Mouse (Mus musculus): ENCODE results near the gene Thsd1.

Thsd1 gene

GRCm38 (mm10) chr8:22227061-22227877 is at the start of gene Thsd1:
Gene Thsd1 (plus strand): TSS chr8:22227313.
- in situ Hi-C loops (cut with MseI, MboI) = no loop called here

DNA sequence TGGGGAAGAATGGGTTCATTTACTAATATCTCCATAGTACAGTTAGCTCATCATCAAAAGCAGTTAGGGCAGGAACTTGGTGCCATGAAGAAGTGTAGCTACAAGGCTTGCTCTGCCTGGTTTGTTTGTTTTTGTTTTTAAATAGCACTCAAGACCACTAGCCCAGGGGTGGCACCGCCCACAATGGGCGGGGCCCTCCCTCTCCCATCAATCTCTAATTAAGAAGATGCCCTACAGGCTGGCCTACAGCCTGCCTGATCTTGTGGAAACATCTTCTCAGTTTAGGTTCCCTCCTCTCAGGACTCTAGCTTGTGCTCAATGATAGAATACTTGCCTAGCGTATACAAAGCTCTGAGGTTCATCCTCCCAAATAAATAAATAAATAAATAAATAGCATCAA is 42.2 kb upstream of the Thsd1 start:
- in situ Hi-C loops (cut with MseI, MboI) = no loop called here

GRCm38 (mm10) chr8:22185431-22186397 is 41.4 kb upstream of the Thsd1 start, which contains the start of gene Ckap2:
Gene Ckap2 (minus strand): TSS chr8:22185819.
- in situ Hi-C loops (cut with MseI, MboI) = no loop called here

GRCm38 (mm10) chr8:22192660-22193431 is 34.3 kb upstream of the Thsd1 start, which contains the start of gene Vps36:
Gene Vps36 (plus strand): TSS chr8:22192809.
- in situ Hi-C loops (cut with MseI, MboI) = no loop called here

DNA sequence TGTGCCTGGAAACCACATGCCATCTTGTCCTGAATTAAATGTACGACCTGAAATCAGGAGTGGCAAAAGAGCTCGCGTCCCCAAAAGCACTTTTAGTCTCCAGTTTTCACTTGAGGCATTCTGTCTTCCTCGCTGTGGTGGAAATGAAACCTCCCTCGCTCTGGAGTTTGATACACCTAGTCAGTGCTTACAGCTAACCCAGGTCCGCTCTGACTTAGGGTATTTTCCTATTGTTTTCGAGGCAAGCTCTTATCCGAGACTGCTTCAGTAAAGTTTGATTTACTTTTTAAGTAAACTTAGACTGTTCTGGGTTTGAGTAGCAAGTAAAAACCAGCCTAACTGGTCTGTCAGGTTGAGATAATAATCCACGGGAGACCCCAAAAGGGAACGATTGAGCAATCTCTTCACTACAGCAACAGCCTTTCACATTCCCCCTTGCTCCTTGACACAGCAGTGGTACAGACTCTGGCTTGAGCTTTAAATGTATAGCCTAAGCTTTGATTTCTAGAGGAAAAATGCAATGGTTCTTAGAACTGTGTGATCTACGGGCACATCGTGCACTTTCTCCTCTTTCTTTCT is 33.6 kb upstream of the Thsd1 start:
- in situ Hi-C loops (cut with MseI, MboI) = no loop called here

GRCm38 (mm10) chr8:22197914-22198313 is 29.2 kb upstream of the Thsd1 start:
- in situ Hi-C loops (cut with MseI, MboI) = no loop called here

GRCm38 (mm10) chr8:22199481-22199880 is 27.6 kb upstream of the Thsd1 start:
- in situ Hi-C loops (cut with MseI, MboI) = no loop called here

GRCm38 (mm10) chr8:22207535-22207934 is 19.6 kb upstream of the Thsd1 start:
- in situ Hi-C loops (cut with MseI, MboI) = no loop called here

- in situ Hi-C loops (cut with MseI, MboI) = no loop called here
Observed at GRCm38 (mm10) chr8:22209012-22209411, 18.1 kb upstream of the Thsd1 start.

- in situ Hi-C loops (cut with MseI, MboI) = no loop called here
Observed at GRCm38 (mm10) chr8:22214826-22215225, 12.3 kb upstream of the Thsd1 start.

GRCm38 (mm10) chr8:22226361-22226760 is 752 bp upstream of the Thsd1 start:
- in situ Hi-C loops (cut with MseI, MboI) = no loop called here

DNA sequence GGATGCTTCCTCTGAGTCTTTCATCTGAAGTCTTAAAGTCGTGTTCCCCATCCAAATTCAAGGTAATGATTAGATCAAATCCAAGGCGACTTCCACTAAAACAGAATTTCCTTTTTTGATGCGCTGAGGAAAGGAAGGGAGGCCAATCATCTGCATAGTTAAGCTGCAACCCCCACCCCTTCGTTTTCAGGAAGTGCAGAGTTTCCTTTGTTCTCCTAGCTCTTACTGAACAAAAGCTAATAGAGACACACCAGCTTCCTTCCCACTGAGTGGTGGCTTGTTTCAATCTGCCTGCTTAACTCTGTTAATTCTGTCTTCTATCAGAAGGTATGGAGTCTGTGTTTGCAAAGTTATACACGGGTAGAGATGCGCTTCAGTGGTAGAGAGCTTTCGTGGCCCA is 1.5 kb downstream of the Thsd1 start:
- in situ Hi-C loops (cut with MseI, MboI) = no loop called here

GRCm38 (mm10) chr8:22242986-22243385 is 15.9 kb downstream of the Thsd1 start:
- in situ Hi-C loops (cut with MseI, MboI) = no loop called here

DNA sequence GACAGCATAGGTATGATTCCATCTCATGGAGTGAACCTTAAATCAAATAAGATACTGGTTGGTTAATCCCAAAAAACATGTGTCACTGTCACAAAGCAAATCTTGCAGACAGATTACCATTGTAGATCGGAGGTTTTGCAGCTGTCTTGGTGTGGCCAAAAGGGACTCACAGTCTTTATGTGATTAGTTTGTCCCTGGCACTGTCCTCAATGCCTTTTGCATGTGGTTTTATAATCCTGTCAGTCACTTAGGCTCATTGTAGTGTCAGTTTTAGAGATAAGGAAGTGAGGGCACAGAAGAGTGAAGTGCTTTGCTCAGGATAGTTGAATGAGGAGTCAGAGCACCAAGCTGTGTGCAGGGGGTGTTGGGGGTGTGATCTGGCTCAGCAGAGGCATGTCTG is 18.6 kb downstream of the Thsd1 start:
- in situ Hi-C loops (cut with MseI, MboI) = no loop called here

DNA sequence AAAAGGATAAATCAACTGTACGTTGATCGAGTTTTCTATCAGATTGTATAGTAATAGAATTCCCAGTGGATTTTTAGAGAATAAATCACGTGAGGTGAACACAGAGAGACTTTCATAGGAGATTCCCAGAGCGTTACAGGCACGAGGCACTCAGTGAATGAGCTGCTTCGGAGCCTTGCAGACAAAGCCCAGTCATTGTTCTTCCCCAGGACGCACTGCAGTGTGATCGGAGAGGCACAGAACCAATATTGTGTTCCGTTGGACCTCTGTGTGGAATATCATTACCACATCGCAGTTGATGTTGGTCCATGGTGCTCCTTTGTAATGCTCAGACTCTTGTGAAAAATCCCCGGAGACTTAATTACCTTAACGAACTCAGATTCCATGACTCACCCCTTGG is 20.8 kb downstream of the Thsd1 start:
- in situ Hi-C loops (cut with MseI, MboI) = no loop called here

DNA sequence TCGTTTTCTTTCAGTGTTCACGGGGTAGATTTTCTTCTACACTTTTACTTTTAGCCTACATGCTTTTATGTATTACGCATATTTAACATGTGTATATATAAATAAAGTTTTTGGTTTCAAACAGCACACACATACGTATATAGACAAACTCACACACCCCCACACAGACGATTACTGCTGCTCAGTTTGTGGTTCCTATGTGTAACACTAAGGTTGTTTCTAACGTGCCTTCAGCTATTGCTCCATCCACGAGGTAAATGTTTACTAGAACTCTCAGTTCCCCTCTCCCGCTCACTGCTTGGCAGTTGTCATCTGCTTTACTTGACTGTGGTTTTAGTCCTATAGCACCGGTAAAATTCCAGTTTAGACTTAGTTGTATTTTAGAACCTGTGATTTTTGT is 22.0 kb downstream of the Thsd1 start:
- in situ Hi-C loops (cut with MseI, MboI) = no loop called here

DNA sequence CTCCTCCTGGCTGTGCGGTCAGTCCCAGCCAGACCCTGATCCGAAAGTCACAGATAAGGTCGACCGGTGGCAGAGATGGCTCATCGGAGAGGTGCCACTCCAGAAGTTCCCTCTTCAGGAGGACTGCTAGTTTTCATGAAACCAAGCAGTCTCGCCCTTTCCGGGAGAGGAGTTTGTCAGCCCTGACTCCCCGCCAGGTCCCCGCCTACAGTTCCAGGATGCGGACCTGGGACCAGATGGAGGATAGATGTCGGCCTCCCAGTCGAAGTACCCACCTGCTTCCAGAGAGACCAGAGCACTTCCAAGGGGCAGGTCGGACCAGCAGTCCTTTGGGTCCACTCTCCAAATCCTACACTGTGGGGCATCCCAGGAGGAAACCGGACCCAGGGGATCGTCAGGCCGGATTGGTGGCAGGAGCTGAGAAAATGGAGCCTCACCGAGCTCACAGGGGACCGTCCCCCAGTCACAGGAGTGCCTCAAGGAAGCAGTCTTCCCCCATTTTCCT is 31.9 kb downstream of the Thsd1 start:
- in situ Hi-C loops (cut with MseI, MboI) = no loop called here

GRCm38 (mm10) chr8:22259531-22259930 is 32.4 kb downstream of the Thsd1 start:
- in situ Hi-C loops (cut with MseI, MboI) = no loop called here

GRCm38 (mm10) chr8:22260091-22260722 is 33.1 kb downstream of the Thsd1 start:
- in situ Hi-C loops (cut with MseI, MboI) = no loop called here

GRCm38 (mm10) chr8:22262267-22262666 is 35.2 kb downstream of the Thsd1 start:
- in situ Hi-C loops (cut with MseI, MboI) = no loop called here

DNA sequence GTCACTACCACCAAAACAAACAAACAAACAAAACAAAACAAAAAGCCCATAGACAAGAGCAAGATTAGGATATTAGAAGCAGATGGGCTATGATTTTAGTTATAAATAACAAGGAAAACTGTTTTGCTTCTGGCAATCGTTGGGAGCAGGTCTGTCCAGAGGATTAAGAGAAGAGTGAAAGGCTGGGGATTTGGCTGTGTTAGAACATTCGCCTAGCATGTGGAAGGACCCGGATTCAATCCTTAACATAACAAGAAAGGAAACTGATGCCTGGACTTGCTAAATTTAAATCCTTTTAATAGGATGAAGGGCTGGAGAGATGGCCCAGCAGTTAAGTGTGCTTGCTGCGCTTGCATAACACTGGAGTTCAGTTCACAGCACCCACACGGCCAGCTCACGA is 37.2 kb downstream of the Thsd1 start:
- in situ Hi-C loops (cut with MseI, MboI) = no loop called here

All from mouse trophoblast stem cell (cell line).